Mouse (Mus musculus) left cerebral cortex, postnatal 36 days (tissue): ENCODE measurements around the gene Il1rap. TPM values are rescaled to one million over a fixed set of nuclear protein-coding genes. Genes with fewer than 3 reads are reported as not detected.
A peak's percentile ranks its signal among the peaks of the same experiment; 100 is the strongest.

ENCODE experiments used
- DNase-seq, 2 experiments: peaks; one replicate each; pipeline ENCODE4 v3.0.0; 2021 to 2022; ENCODE audit warnings: low spot score in 2 of 2, mixed read lengths in 1 of 2
- intact Hi-C: fragments of 180-260 bp; cut with DNase I; formaldehyde crosslinking; loops from one replicate; pipeline ENCODE4 v1.15.1; 2025
- total RNA-seq, 2 experiments: library from RNA; stranded (reverse); gene quantifications; 2 replicates each; pipeline ENCODE4 v1.2.3; 2021

Gene Il1rap
- total RNA-seq, 2 experiments from 2014 or later = 36.1 to 43.4 TPM

DNA sequence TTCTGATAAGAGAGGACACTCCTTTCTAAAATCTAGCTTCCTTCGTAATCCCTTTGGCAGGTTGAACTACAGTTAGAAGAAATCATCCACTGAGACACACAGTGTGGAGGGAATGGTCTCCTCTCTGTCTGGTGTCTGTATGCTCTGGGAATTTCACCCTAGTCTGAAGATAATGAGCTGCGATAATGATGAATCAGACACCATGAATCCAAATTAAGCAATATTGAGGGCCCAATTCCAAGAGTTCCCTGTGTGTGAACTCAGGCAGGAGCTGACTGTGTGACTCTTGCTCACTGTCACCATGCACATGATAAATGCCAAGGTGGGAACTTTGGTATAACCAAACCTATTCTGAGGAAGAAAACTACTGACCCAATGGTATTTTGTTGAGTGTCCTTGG, 26.5 kb downstream of the Il1rap start:
- intact Hi-C loops = no loop called here
- DNase-seq = no peak

DNA sequence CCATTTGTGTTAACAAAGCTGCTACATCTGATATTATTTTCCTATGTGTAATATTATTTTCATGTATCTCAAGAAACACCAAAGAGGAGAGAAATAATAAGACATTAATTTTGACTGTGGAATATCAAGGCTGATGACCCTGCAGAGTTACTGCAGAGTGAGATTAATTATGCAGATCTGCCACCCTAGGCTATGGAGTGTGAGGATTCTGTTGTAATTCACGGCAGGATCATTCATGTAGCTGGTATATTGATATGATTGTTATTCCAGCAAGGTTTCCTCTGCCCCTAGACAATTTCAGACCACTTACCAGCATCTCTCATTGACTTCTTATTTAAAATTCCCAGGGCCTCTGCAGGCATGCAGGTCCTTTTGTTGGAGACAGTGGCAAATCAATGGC, 29.0 kb downstream of the Il1rap start:
- no peak for DNase-seq
- intact Hi-C loops = no loop called here

DNA sequence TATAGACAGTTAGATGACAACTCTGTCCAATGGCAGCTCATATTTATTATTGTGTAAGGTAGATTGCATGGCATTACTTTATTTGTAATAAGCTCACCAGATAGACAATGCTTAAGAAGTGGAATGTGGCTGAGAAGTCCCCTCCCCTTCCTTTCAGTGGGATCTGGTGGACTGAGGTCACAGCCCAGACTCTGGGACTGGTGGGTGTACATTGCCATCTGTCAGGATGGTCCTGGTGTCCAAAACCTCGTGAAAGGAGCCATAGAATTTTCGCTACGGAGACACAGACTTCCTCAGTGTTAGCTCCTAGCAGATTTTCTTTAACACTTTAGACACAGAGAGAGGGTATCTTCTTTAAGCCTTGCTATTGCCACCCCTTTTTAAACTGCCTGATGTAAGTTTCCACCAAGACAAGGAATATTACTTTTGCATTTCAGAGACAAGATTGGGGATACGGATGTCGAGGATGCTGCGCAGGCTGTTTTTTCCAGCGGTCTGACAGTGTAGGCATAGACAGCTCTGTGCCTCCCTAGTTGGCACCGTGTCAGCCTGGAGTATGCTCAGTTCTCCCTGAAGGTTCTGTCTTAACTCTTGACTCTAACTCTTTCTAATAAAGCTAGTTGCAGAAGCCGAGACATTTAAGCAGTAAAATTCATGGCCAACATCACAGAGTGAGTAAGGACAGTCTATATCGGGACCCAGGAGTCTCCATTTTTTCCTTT, 31.2 kb downstream of the Il1rap start:
- no peak for DNase-seq

DNA sequence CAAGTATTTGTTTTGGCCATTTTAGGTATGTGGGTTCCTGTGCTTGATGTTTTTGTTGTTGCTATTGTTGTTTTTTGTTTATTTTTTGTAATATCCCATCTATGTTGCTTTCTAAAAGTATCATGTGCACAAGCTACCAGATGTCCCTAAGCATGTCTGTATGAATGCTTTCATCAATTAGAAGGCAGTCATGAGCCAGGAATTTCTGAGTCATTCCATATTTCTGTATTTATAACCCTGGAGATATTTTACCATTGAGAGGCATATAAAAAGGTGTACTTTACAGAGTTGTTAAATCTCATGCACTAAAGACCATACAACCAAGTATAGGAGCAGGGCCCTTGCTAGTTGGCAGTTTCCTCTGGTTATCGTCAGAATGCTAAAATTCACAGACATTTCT, 41.6 kb downstream of the Il1rap start:
- intact Hi-C loops = no loop called here
- DNase-seq = no peak

More for the DNA sequence above, 31.2 kb downstream of the Il1rap start:
- intact Hi-C loops = no loop called here

DNA sequence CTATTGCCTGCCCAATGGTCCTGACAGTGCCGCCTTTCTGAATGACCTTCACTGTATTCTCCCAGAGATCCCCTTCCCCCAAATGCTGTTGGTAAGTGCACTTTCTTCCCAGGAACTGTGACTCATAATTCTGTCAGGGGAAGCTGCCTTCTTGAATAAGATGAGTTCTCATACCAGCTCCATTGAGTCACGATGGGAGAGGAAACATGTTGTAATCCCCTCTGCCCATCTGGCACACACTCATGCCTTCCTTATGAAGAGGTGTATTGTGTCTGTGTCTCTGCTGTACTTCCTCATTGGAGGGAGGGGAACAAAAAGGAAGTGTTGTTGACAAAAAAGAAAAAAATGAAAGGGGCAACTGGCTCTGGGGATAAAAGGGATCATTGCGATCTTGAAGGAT, 44.6 kb downstream of the Il1rap start:
- no peak for DNase-seq
- intact Hi-C loops = no loop called here

DNA sequence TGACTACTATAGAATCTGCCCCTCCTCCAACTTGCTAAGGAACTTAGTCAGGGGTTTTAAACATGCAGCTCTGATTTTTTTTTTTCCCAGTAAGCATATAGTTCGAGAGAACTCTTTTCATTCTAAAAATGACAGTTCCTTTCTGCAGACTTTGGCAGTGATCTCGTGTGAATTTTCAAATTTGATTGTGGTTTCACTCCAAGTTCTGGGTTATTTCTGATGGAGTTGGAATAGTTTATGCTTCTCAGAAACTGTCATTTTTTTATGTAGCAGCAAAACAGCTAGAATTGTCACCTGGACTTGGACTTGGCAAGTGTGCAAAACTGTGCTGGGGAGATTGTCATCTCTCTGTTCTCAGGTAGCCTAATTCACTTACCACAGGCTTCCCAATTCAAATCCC, 53.3 kb downstream of the Il1rap start:
- DNase-seq = peak in 1 of 2 experiments; percentile 14

DNA sequence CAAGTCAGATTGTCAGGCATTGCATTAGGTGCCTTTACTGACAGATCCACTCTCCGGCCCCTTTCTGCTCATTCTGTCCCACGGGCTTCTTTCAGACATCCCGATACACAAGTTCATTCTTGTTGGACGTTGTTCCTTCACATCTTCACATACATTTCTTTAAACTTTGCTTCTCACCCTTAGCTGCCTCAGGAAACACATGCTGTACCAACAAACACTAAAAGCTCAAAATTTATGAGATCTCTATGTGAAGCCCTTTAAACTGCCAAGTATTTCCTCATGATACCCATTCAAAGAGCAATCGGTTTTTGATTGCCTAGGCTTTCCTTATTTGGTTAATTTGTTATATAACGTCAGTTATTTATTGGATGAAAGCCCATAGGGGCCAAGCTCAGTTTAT, 61.6 kb downstream of the Il1rap start:
- intact Hi-C loops = no loop called here
- no peak for DNase-seq

More for the DNA sequence above, 53.3 kb downstream of the Il1rap start:
- intact Hi-C loops = no loop called here

DNA sequence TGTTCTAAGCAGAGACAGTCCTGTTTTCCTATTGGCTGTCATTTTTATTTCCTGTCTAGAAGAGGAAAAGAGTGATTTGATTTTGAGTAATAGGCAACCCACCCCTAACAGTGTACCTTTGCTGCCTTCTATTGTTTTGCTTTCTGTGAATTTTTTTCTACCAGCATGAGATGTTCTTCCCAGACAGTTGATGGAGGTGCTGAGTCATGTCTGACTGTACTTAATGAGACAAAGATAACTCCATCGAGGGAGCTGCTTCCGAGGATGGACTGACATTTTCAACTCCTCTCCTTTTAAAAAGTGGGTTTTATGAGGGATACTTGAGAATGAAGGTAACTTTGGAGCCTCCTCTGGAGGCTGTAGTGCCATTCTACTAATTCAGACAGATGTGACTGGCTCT, 64.6 kb downstream of the Il1rap start:
- intact Hi-C loops = no loop called here
- DNase-seq = no peak

DNA sequence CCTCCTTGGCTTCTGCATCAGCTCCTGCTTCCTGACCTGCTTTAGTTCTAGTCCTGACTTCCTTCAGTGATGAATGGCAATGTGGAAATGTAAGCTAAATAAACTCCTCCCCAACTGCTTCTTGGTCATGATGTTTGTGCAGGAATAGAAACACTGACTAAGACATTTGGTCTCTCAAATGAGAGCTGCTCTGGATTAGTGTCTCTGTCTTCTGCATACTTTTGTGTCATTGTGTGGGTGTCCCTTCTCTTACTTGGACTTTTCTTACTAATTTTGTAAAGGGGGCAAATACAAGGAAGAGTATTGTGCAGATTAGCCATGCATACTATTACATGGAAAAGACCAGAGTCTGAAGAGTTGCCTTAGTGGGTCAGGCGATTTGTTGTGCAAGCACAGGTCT, 65.5 kb downstream of the Il1rap start:
- DNase-seq = no peak
- intact Hi-C loops = no loop called here

DNA sequence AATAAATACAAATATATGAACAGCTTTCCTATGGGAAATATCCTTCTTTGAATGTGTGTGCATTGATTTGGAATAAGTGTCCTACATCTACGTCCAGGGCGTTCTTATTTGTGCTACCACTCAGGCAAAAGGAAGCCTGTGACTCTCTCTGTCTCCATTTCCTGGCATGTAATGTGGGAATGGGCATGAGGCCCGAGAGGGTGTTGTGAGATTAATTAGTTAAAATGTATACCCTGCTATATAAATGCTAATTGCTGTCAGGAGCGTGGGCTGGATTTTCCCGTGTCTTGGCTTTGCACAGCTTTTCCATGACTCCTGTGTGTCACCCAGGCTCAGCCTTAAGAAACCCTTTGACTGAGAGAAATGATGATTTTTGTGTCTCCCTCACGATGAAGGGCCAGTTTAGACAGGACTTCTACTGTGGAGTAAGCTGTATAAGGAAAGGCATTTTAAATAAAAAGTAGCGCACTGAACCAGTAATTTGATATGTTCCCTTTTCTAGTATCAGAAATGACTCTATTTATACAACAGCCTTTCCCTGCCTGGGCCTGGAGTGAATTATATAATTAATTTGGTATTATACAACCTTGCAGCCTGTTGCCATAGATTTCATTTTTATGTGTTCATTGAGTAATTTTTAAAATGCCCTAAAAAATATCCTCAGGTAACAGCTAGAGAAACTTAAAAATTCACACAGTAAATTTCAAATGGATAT, 81.4 kb downstream of the Il1rap start:
- intact Hi-C loops = no loop called here
- no peak for DNase-seq

DNA sequence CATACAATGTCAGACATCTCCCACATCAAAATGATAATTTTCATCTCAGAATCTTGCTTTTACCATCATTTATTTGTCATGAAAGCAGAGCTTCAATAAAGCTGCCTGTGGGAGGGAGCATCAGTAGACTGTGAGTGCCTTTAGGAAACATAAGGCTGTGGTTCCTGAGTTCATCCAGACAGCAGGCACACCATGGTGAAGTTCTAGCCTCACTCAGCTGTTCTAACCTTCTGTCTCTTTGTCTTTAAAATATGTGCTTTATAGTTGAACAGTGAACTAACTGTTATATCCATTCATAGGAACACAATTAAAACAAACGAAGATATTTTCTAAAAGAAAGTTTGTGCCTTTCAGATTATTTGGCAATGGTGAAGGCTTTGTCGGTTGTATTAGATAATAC, 84.9 kb downstream of the Il1rap start:
- intact Hi-C loops = no loop called here
- no peak for DNase-seq

DNA sequence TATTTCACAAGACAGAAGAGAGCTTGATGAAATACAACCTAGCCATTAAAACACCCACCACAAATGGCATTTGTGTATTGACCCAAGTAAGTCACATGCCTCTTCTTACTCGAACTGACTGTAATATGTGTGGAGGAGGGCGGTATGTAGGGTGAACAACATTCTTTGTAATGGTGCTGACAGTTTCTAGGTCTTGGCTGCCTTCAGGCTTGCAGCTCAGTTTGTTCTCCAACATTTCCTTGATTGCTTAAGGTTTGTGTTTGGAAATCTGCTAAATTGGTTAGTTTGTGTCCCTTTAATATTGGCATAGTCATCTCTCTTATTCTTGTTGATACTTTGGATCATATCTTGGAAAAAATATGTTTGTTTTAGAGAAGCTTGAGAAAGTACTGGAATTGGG, 87.6 kb downstream of the Il1rap start:
- intact Hi-C loops = no loop called here
- no peak for DNase-seq

DNA sequence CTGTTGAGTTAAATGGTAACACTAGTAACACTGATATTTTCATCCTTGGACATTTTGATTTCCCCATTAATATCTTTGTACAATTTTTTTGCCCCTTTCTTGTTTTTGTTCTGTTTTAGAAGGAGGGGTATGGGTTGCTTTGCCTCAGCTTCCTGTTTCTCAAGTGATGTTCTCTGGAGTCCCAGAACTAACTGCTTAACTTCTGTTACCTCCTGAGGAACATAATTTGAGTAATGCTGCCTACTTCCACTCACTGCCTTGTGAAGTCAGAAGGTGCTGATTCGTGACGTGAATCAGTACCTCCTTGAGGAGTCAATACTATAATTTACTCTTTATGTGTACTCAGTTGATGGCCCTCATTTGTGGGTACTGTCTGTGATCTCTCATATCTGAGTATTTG, 98.9 kb downstream of the Il1rap start:
- intact Hi-C loops = no loop called here
- no peak for DNase-seq

DNA sequence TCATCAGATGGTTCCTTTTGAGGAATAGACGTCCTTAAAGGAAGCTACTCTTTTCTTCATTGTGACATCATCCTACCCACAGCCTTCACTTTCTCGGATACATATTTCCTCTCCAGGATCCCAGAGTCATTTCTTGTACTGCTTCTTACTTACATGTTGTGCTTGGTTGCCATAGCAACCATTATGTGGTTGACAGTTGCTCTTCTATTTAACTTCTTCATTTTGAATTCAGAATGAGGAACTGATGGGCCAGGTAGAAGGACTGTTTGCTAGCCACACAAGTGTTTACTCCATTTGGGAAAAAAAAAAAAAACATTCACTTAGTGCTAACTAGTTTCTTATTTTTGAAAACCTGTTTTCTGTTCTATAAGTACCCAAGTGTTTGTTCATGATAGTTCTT, 108.3 kb downstream of the Il1rap start:
- DNase-seq = no peak
- intact Hi-C loops = no loop called here

DNA sequence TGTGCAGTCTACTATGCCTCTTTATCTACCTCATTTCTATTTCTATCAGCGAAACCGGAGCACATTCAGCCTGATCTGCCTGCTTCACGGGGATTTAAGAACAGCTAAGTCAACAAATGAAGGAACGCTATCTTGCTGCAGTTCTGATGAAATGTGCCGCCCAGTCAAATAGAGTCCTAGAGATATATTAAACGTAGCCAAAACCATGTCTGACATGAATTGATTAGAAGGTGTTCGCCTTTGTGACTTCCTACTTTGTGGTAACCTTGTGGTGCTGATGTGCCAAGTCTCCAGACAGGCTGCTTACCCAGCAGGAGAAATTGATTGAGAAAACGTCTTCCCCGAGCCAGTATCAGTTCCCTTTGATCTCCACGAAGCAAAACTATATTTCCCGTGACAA, 109.8 kb downstream of the Il1rap start:
- no peak for DNase-seq
- intact Hi-C loops = no loop called here

DNA sequence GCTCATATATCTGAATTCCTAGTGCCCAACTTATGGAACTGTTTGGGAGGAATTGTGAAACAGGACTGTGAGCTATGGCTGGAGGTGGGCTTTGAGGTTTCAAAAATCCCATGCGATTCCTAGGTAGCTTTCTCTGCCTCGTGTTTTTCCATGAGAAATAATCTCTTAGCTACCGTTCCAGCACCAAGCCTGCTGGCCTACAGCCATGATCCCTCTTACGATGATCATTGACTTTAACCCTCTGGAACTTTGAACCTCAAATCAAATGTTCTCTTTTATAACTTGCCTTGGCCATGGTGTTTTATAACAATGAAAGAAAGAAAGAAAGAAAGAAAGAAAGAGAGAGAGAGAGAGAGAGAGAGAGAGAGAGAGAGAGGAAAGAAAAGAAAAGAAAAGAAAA, 116.6 kb downstream of the Il1rap start:
- intact Hi-C loops = no loop called here
- no peak for DNase-seq

DNA sequence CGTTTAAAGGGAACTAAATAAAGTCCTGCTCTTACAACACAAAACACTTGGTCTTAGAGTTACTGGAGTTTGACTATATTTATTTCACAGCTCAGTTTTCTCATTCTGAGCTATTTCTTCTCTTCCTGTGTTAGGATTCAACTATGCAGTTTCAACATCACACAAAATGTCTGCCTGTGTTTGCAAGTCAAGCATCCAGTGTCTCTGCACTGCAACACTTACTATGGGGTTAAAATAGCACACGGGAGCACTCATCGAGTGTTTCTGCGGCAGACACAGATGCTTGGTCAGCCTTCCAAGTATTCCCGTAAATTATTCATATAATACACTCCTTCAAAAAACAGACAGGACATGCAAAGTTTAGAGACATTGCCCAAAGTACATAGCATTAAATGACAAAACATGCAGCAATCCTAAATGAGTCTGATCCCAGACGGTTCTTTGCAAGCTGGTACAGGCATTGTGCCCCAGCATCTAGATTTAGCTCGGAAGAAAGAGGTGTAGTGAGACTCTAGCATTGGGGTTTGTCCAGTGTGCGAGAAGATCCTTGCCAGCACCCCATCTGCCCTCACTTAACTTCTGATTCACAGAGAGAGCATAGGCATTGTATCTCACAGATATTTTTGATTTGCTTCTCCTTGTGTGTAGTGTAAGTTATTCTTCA, 119.1 kb downstream of the Il1rap start:
- DNase-seq = no peak
- intact Hi-C loops = no loop called here

DNA sequence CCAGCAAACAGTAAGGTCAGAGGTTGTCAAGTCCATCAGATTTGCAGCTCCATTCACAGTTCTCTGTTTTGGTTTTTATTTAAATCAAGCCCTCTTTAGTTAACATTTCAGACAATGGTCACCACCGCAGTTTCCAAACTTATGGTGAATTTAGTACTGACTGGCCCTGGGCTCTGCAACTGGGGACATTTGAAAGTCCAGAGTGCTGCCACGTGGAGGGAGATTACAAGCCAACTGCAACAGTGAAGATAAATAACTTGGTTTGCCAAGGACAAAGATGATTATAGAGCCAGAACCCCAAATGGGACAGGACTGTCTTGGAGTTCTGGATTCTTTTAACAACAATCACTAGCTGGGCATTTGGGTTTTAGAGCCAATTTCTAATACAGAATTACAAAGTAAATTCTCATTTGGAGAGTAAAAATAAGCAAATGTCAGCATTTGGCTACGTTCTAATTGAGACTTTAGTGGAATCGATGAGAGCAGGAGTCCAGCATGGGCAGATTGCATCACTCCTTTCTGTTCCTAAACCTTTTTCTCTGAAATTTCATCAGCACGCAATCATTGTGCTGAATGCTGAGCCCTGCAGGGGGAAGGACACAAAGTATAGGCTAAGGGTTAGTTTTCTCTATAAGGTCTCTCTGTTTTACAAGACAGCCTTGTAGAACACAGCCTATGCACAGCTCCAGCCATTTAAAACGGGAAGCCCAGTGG, 124.3 kb downstream of the Il1rap start:
- intact Hi-C loops = no loop called here

DNA sequence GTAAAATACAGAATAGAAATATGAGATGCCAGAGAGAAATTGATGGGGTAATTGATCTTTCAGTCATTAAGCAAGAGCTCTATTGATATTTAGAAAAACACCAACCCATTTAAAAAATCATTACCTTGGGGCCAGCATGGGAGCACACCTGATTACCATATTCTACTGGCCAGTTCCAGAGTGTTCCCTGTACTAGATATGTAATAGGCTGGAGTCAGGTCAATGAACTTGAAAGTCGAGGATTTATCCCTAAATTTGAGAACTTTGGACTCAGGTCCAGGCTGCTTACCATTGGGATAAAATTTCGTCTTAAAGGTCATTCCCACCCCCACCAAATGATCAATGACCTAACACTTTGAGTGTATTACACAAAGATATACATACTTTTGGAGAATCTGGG, 125.0 kb downstream of the Il1rap start:
- intact Hi-C loops = no loop called here

More for the DNA sequence above, 124.3 kb downstream of the Il1rap start:
- DNase-seq = no peak

DNA sequence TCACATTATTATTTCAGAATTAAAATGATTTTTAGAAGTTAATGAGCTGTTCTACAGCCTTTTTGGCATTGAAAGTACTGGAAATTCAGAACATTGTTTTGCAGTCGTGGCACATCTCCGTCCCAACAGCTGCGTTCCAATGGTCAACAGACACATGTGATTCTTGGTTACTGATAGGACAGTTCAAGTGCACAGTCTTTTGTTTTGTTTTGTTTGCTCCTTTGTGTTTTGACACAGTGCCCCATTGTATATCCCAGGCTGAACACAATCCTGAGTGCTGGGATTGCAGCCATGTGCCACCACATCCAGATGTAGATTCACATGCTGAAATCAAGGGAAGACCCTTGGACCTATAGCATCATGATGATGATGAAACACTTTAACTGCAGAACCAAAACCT, 129.4 kb downstream of the Il1rap start:
- no peak for DNase-seq
- intact Hi-C loops = no loop called here

More for the DNA sequence above, 125.0 kb downstream of the Il1rap start:
- no peak for DNase-seq
